Mouse (Mus musculus) C2C12 (cell line): ENCODE measurements around the gene Pbx1.

Source experiments
- CEBPB ChIP-seq: IDR thresholded peaks from one replicate; pipeline ENCODE4 v1.6.1; 2011; ENCODE audit warnings: low read depth, mild to moderate bottlenecking, control low read depth, moderate library complexity
- CTCF ChIP-seq: IDR thresholded peaks from one replicate; pipeline ENCODE4 v1.5.1; 2011; ENCODE audit not compliant: control insufficient read depth, insufficient read depth, insufficient read length
- FOSL1 ChIP-seq: IDR thresholded peaks from one replicate; pipeline ENCODE4 v1.8.0; 2011; ENCODE audit warnings: mild to moderate bottlenecking, low read length; ENCODE audit not compliant: poor library complexity, insufficient read depth, severe bottlenecking
- MAX ChIP-seq: IDR thresholded peaks from one replicate; pipeline ENCODE4 v1.6.1; 2011; ENCODE audit warnings: mild to moderate bottlenecking, control low read depth
- MYOD1 ChIP-seq: IDR thresholded peaks from one replicate; pipeline ENCODE4 v1.6.1; 2011; ENCODE audit warnings: low read depth; ENCODE audit not compliant: control insufficient read depth, insufficient read length
- MYOG ChIP-seq: IDR thresholded peaks from one replicate; pipeline ENCODE4 v1.6.1; 2011; ENCODE audit not compliant: control insufficient read depth, insufficient read length; ENCODE audit errors: extremely low read depth
- USF1 ChIP-seq: IDR thresholded peaks from one replicate; pipeline ENCODE4 v1.6.1; 2011; ENCODE audit warnings: low read depth, mild to moderate bottlenecking, control low read depth, moderate library complexity

GRCm38 (mm10) chr1:168394535-168394934 lies 37.5 kb downstream of the Pbx1 start:
- no peak for TF ChIP-seq USF1
- no peak for TF ChIP-seq CEBPB
- no peak for TF ChIP-seq CTCF
- no peak for TF ChIP-seq MYOG
- TF ChIP-seq MAX, result no peak
- no peak for TF ChIP-seq FOSL1
- TF ChIP-seq MYOD1, result no peak
